Mouse (Mus musculus): ENCODE results near the gene Spag9.

DNA sequence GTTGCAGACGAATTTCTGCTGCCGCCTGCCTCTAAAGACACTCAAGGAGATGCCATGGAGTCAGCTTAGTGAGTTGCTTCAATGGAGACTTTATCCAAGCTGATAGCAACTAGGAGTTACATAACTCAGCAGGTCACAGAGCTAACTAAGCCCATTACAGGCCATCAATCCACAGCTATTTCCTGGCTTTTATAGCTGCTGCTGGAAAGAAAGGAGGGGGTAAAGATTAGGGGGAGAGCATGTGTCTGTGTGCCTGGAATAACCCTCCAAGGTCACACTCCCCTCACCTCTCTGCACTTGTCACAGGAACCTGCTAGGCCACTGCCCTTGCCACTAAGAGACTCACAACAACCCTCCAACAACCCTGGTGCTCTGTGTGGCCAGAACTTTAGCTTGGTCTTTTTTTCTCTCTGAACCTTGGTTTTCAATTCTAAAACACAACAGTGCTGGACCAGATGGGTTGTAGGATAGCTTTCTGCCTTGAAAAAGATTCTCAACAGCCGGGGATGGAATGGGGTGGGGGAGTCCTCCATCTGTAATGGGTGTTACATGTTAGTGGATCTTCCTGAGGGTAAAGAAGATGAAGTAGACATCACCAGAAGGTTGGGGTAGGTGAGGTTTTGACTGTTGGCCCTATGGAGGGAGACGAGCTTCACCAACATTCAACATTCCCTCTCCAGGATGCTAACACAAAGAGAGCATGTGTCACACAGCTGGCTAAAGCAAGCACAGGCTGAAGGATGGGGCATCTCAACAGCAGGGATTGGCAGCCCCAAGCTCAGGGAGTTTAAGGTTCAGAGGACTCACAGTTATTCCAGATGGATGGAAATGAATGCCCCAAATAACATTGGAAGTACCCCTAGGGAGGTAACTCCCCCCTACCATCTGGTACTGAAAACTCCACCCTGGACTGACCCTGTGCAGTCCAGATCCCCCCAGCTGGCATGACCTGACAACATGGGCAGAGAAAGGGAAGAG is 134.5 kb downstream of the Spag9 start:
- TF ChIP-seq CTCF (IDR thresholded peaks at IDR 0.05; ENCODE audit: extremely low read depth, insufficient read depth, low read length) (no peak), POLR2A (IDR thresholded peaks at IDR 0.05; ENCODE audit: extremely low read depth, insufficient read depth, low read length) (no peak)
